Mouse (Mus musculus): ENCODE measurements around the gene Slc25a4.

DNA sequence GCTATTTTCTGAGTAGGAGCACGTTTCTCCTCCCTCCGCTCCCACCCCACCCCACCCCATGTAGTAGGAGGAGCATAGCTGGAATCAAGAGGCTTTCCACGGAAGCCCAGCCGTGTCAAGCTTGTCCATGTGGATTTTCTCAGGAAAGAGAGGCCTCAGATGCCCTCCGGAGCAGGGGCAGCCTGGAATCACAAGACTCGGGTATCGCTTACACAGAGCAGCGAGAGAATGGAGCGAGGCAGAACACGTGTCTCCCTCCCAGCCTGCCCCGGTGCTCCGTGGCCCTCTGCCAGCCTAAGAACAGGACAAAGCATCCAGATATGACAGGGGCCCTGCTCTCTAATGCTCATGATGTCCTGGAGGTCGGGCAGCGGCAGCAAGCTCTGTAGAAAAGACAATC, 5.8 kb upstream of the Slc25a4 start:
- no peak for TF ChIP-seq POLR2A (IDR thresholded peaks at IDR 0.05; ENCODE audit: borderline replicate concordance, low read depth, low read length)
- TF ChIP-seq CTCF (IDR thresholded peaks at IDR 0.05; ENCODE audit: low read depth, low read length) = no peak

All from bone marrow macrophage, adult 2 months (primary cell).